Mouse (Mus musculus) small intestine, adult 2 months (tissue): ENCODE results near the gene Cacybp.

Experiments used
- CTCF ChIP-seq: fragments of 200-500 bp; IDR thresholded peaks from 2 replicates; pipeline ENCODE4 v1.5.1; 2012; ENCODE audit warnings: low read depth, mild to moderate bottlenecking, control low read depth, inconsistent platforms, low read length, moderate library complexity, mixed read lengths; ENCODE audit not compliant: insufficient replicate concordance, insufficient read length; ENCODE audit errors: extremely low read depth
- POLR2A ChIP-seq: fragments of 200-500 bp; IDR thresholded peaks from 2 replicates; pipeline ENCODE4 v1.6.1; 2012; ENCODE audit warnings: low read depth, mild to moderate bottlenecking, control low read depth, inconsistent platforms, low read length, moderate library complexity

DNA sequence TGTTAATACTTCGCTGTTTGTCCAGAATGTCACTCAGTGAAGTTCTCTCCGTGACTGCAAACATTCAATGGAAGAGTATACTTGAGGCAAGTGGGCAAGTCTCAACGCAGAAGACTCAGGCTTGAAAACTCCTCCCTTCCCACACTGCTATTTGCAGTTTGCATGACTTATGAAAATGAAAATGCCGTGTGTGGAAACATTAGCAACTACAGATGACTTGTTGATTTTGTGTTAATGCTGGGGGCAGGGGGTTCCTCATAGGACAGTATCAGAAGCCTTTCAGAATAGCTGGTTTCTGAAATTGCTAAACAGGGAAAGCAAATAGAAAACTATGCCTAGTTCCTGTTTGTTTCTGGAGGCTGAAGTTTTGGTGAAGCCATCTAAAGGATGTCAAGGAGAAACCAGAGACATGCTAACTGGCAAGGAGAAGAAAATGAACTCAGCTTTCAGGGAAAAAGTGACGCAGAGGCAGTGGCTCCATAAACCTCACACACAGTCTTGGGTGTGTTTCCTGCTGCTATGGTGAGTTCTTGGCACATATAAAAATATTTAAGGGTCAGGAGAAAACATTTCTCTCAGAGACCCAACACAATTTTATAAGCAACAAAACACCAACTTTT is 38.8 kb upstream of the Cacybp start:
- TF ChIP-seq POLR2A, result no peak
- no peak for TF ChIP-seq CTCF
